Mouse (Mus musculus) embryonic facial prominence, embryonic 11.5 days (tissue): ENCODE measurements at regions not wholly inside any gene's neighbourhood (a gene's known extent, or its start where the extent isn't known, plus 50 kb on each side); places are given as distances from the start of the nearest gene placed in this dataset.

ENCODE experiments used
- ATAC-seq: fragments of 200-750 bp; cut with Nextera tagmentation; replicated peaks from 2 replicates; pipeline ENCODE4 v1.8.0; 2017; ENCODE audit warnings: low read depth; ENCODE audit not compliant: insufficient number of reproducible peaks, low FRiP score, low TSS enrichment
- DNase-seq: peaks from one replicate; pipeline ENCODE4 v3.0.0-alpha.2; 2015; ENCODE audit warnings: low spot score
- H3K27ac ChIP-seq: fragments of 300-500 bp; sonication (generic); replicated peaks from 2 replicates; pipeline ENCODE4 v1.5.1; 2014; ENCODE audit warnings: mild to moderate bottlenecking, low read depth, low read length, control low read depth
- H3K27me3 ChIP-seq: fragments of 300-500 bp; sonication (generic); 2 replicates; pipeline ENCODE4 v1.6.1; 2014; ENCODE audit warnings: mild to moderate bottlenecking, low read length, moderate library complexity, mixed read lengths; ENCODE audit not compliant: control insufficient read depth, insufficient read depth
- H3K36me3 ChIP-seq: fragments of 300-500 bp; sonication (generic); replicated peaks from 2 replicates; pipeline ENCODE4 v1.6.1; 2014; ENCODE audit warnings: low read depth, mild to moderate bottlenecking, low read length, moderate library complexity, mixed read lengths; ENCODE audit not compliant: control insufficient read depth, insufficient read depth
- H3K4me1 ChIP-seq: fragments of 300-500 bp; sonication (generic); 2 replicates; pipeline ENCODE4 v1.6.1; 2014; ENCODE audit warnings: low read length, mixed read lengths; ENCODE audit not compliant: control insufficient read depth, insufficient read depth
- H3K4me2 ChIP-seq: fragments of 300-500 bp; sonication (generic); 2 replicates; pipeline ENCODE4 v1.6.1; 2014; ENCODE audit warnings: low read depth, mild to moderate bottlenecking, control low read depth, low read length, moderate library complexity
- H3K4me3 ChIP-seq: fragments of 300-500 bp; sonication (generic); 2 replicates; pipeline ENCODE4 v1.5.1; 2014; ENCODE audit warnings: low read depth, low read length, control low read depth
- H3K9ac ChIP-seq: fragments of 300-500 bp; sonication (generic); replicated peaks from 2 replicates; pipeline ENCODE4 v1.6.1; 2014; ENCODE audit warnings: mild to moderate bottlenecking, control low read depth, low read length
- H3K9me3 ChIP-seq: fragments of 300-500 bp; sonication (generic); replicated peaks from 2 replicates; pipeline ENCODE4 v1.6.1; 2016; ENCODE audit warnings: mild to moderate bottlenecking, low read length, inconsistent platforms, mixed read lengths; ENCODE audit not compliant: control insufficient read depth
- WGBS: fragments of 180-500 bp; shearing (Covaris S2); extraction: QIAGEN DNeasy Blood & Tissue Kit; methylation state at CpG from one replicate; pipeline ENCODE4 v1.1.7; 2014; 5-methylcytosine and 5-hydroxymethylcytosine counted together

- 62% methylated on average over 5 of the region's 5 CpGs for WGBS
- no peaks in the 10 kb centered on the region for H3K9me3 ChIP-seq
- no peak overlapping the region for H3K9ac ChIP-seq
- no peaks in the 10 kb centered on the region for H3K36me3 ChIP-seq
- no peaks in the 10 kb centered on the region for H3K27me3 ChIP-seq
- no peaks in the 10 kb centered on the region for H3K4me1 ChIP-seq
- H3K27ac ChIP-seq: no peak overlapping the region
- H3K4me2 ChIP-seq: no peak overlapping the region
- DNase-seq (no peak), ATAC-seq (no peak)
- H3K4me3 ChIP-seq: no peak overlapping the region
Measured at GRCm38 (mm10) chr12:39587204-39587909, 450.5 kb downstream of the Arl4a start.

- no peaks in the 10 kb centered on the region for H3K36me3 ChIP-seq
- WGBS: 82% methylated on average over 4 of the region's 4 CpGs
- no peak overlapping the region for H3K4me3 ChIP-seq
- H3K9ac ChIP-seq: no peak overlapping the region
- H3K4me2 ChIP-seq: no peak overlapping the region
- H3K9me3 ChIP-seq: no peaks in the 10 kb centered on the region
- H3K4me1 ChIP-seq: no peaks in the 10 kb centered on the region
- no peaks in the 10 kb centered on the region for H3K27me3 ChIP-seq
- DNase-seq (no peak), ATAC-seq (no peak)
- H3K27ac ChIP-seq: no peak overlapping the region
Measured at GRCm38 (mm10) chr12:39586163-39586562, 451.7 kb downstream of the Arl4a start.

- 83% methylated on average over 1 of the region's 1 CpGs for WGBS
- H3K4me1 ChIP-seq: no peaks in the 10 kb centered on the region
- DNase-seq (no peak), ATAC-seq (no peak)
- no peak overlapping the region for H3K9ac ChIP-seq
- H3K27me3 ChIP-seq: no peaks in the 10 kb centered on the region
- H3K4me2 ChIP-seq: no peak overlapping the region
- no peaks in the 10 kb centered on the region for H3K9me3 ChIP-seq
- no peak overlapping the region for H3K4me3 ChIP-seq
- H3K27ac ChIP-seq: no peak overlapping the region
- H3K36me3 ChIP-seq: no peaks in the 10 kb centered on the region
Measured at GRCm38 (mm10) chr12:39577610-39578009, 460.2 kb downstream of the Arl4a start.

- no peaks in the 10 kb centered on the region for H3K36me3 ChIP-seq
- H3K4me2 ChIP-seq: no peak overlapping the region
- WGBS: 83% methylated on average over 1 of the region's 1 CpGs
- H3K9me3 ChIP-seq: no peaks in the 10 kb centered on the region
- DNase-seq: no peak
- H3K4me1 ChIP-seq: no peaks in the 10 kb centered on the region
- no peak overlapping the region for H3K9ac ChIP-seq
- no peak for ATAC-seq
- no peak overlapping the region for H3K27ac ChIP-seq
- no peaks in the 10 kb centered on the region for H3K27me3 ChIP-seq
- no peak overlapping the region for H3K4me3 ChIP-seq
Measured at GRCm38 (mm10) chr12:39572802-39573201, 465.0 kb downstream of the Arl4a start.

GRCm38 (mm10) chr12:39572147-39572546 lies 465.7 kb downstream of the Arl4a start:
- no peaks in the 10 kb centered on the region for H3K27me3 ChIP-seq
- whole genome bisulfite sequencing: 83% methylated on average over 1 of the region's 1 CpGs
- H3K27ac ChIP-seq: no peak overlapping the region
- H3K36me3 ChIP-seq: no peaks in the 10 kb centered on the region
- DNase-seq: no peak
- no peaks in the 10 kb centered on the region for H3K4me1 ChIP-seq
- no peak overlapping the region for H3K4me2 ChIP-seq
- no peaks in the 10 kb centered on the region for H3K9me3 ChIP-seq
- ATAC-seq: no peak
- H3K4me3 ChIP-seq: no peak overlapping the region
- H3K9ac ChIP-seq: no peak overlapping the region

- 69% methylated on average over 4 of the region's 4 CpGs for WGBS
- no peaks in the 10 kb centered on the region for H3K36me3 ChIP-seq
Measured at GRCm38 (mm10) chr12:39560734-39561446, 476.9 kb downstream of the Arl4a start.

GRCm38 (mm10) chr12:39558491-39558890 lies 479.3 kb downstream of the Arl4a start:
- Histone ChIP-seq H3K27ac (no peak overlapping the region), H3K9ac (no peak overlapping the region), H3K4me1 (no peaks in the 10 kb centered on the region), H3K4me2 (no peak overlapping the region), H3K36me3 (no peaks in the 10 kb centered on the region), H3K9me3 (no peaks in the 10 kb centered on the region), H3K27me3 (no peaks in the 10 kb centered on the region), H3K4me3 (no peak overlapping the region)
- DNase-seq: no peak
- ATAC-seq: no peak
- 97% methylated on average over 3 of the region's 3 CpGs for WGBS

More at GRCm38 (mm10) chr12:39560734-39561446, 476.9 kb downstream of the Arl4a start:
- no peaks in the 10 kb centered on the region for H3K27me3 ChIP-seq
- H3K9me3 ChIP-seq: no peaks in the 10 kb centered on the region
- DNase-seq (no peak), ATAC-seq (no peak)
- H3K4me3 ChIP-seq: no peak overlapping the region
- H3K4me1 ChIP-seq: no peaks in the 10 kb centered on the region
- H3K27ac ChIP-seq: no peak overlapping the region
- H3K9ac ChIP-seq: no peak overlapping the region
- H3K4me2 ChIP-seq: no peak overlapping the region

GRCm38 (mm10) chr12:39536326-39536725 lies 501.5 kb downstream of the Arl4a start:
- Histone ChIP-seq H3K4me1 (no peaks in the 10 kb centered on the region), H3K36me3 (no peaks in the 10 kb centered on the region), H3K9ac (no peak overlapping the region), H3K4me2 (no peak overlapping the region), H3K27me3 (no peaks in the 10 kb centered on the region), H3K9me3 (no peaks in the 10 kb centered on the region), H3K27ac (no peak overlapping the region), H3K4me3 (no peak overlapping the region)
- DNase-seq: no peak
- ATAC-seq: no peak
- 63% methylated on average over 2 of the region's 2 CpGs for WGBS
